Mouse (Mus musculus): Measurements from ENCODE around the gene Cdca4. TPM values are rescaled to one million over a fixed set of nuclear protein-coding genes. Genes with fewer than 3 reads are reported as not detected.
"Not testable (repeated sequence)": the region's sequence is repeated elsewhere in the genome, so short reads cannot be mapped to it uniquely, and the experiment has no call there.

Gene Cdca4
- polyA plus RNA-seq, 1 experiment from 2014 or later, result 189 TPM

- DNase-seq (ENCODE audit: low spot score) (no peak), ATAC-seq (ENCODE audit: insufficient number of reproducible peaks, low FRiP score, low TSS enrichment, low read depth) (no peak)
- WGBS, result 79% methylated on average over 2 of the region's 2 CpGs
- no peak overlapping the region for H3K9ac ChIP-seq (ENCODE audit: low read length)
- no peak overlapping the region for H3K4me3 ChIP-seq (ENCODE audit: low read depth, low read length)
- H3K9me3 ChIP-seq (ENCODE audit: control insufficient read depth, low read length), result no peaks in the 10 kb centered on the region
- H3K27ac ChIP-seq (replicated peaks; ENCODE audit: low read depth, low read length), result no peak overlapping the region
- peaks cover 20% of the 10 kb centered on the region for H3K4me1 ChIP-seq (ENCODE audit: control insufficient read depth, insufficient read depth, low read length)
- H3K27me3 ChIP-seq (ENCODE audit: control insufficient read depth, insufficient read depth, low read length), result no peaks in the 10 kb centered on the region
- H3K36me3 ChIP-seq (ENCODE audit: control insufficient read depth, insufficient read depth, low read length), result peaks cover 35% of the 10 kb centered on the region; the same call in 1 of the 2 replicates
- no peak overlapping the region for H3K4me2 ChIP-seq (ENCODE audit: low read depth, severe bottlenecking)
Observed at GRCm38 (mm10) chr12:112822676-112823075, 6.5 kb downstream of the Cdca4 start.

- H3K27me3 ChIP-seq (ENCODE audit: control insufficient read depth, insufficient read depth, low read length), result no peaks in the 10 kb centered on the region
- peaks cover 30% of the 10 kb centered on the region; the same call in 1 of the 2 replicates for H3K36me3 ChIP-seq (ENCODE audit: control insufficient read depth, insufficient read depth, low read length)
- ATAC-seq (ENCODE audit: insufficient number of reproducible peaks, low FRiP score, low TSS enrichment, low read depth), result no peak
- H3K9me3 ChIP-seq (ENCODE audit: control insufficient read depth, low read length), result no peaks in the 10 kb centered on the region
- no peak for DNase-seq (ENCODE audit: low spot score)
- no peak overlapping the region for H3K27ac ChIP-seq (replicated peaks; ENCODE audit: low read depth, low read length)
- peaks cover 13% of the 10 kb centered on the region; the same call in 1 of the 2 replicates for H3K4me1 ChIP-seq (ENCODE audit: control insufficient read depth, insufficient read depth, low read length)
- WGBS, result 79% methylated on average over 4 of the region's 4 CpGs
- no peak overlapping the region for H3K9ac ChIP-seq (ENCODE audit: low read length)
- H3K4me3 ChIP-seq (ENCODE audit: low read depth, low read length), result no peak overlapping the region
- no peak overlapping the region for H3K4me2 ChIP-seq (ENCODE audit: low read depth, severe bottlenecking)
Observed at GRCm38 (mm10) chr12:112821974-112822373, 7.2 kb downstream of the Cdca4 start.

- Histone ChIP-seq H3K4me3 (ENCODE audit: low read depth, low read length) (no peak overlapping the region), H3K9ac (ENCODE audit: low read length) (no peak overlapping the region), H3K27ac (replicated peaks; ENCODE audit: low read depth, low read length) (no peak overlapping the region), H3K36me3 (ENCODE audit: control insufficient read depth, insufficient read depth, low read length) (peaks cover 26% of the 10 kb centered on the region; the same call in 1 of the 2 replicates), H3K9me3 (ENCODE audit: control insufficient read depth, low read length) (no peaks in the 10 kb centered on the region), H3K4me2 (ENCODE audit: low read depth, severe bottlenecking) (no peak overlapping the region), H3K4me1 (ENCODE audit: control insufficient read depth, insufficient read depth, low read length) (peaks cover 7% of the 10 kb centered on the region; the same call in 1 of the 2 replicates), H3K27me3 (ENCODE audit: control insufficient read depth, insufficient read depth, low read length) (no peaks in the 10 kb centered on the region)
- DNase-seq (ENCODE audit: low spot score), result no peak
- no peak for ATAC-seq (ENCODE audit: insufficient number of reproducible peaks, low FRiP score, low TSS enrichment, low read depth)
- 71% methylated on average over 1 of the region's 1 CpGs for WGBS
Observed at GRCm38 (mm10) chr12:112821216-112821615, 8.0 kb downstream of the Cdca4 start.

- H3K36me3 ChIP-seq (ENCODE audit: control insufficient read depth, insufficient read depth, low read length), result peaks cover 24% of the 10 kb centered on the region; the same call in 1 of the 2 replicates
- no peaks in the 10 kb centered on the region for H3K9me3 ChIP-seq (ENCODE audit: control insufficient read depth, low read length)
- 90% methylated on average over 12 of the region's 12 CpGs for WGBS
- H3K9ac ChIP-seq (ENCODE audit: low read length), result no peak overlapping the region
- H3K27ac ChIP-seq (replicated peaks; ENCODE audit: low read depth, low read length), result no peak overlapping the region
- DNase-seq (ENCODE audit: low spot score), result no peak
- H3K27me3 ChIP-seq (ENCODE audit: control insufficient read depth, insufficient read depth, low read length), result no peaks in the 10 kb centered on the region
- H3K4me3 ChIP-seq (ENCODE audit: low read depth, low read length), result no peak overlapping the region
- no peak for ATAC-seq (ENCODE audit: insufficient number of reproducible peaks, low FRiP score, low TSS enrichment, low read depth)
- H3K4me2 ChIP-seq (ENCODE audit: low read depth, severe bottlenecking), result no peak overlapping the region
- H3K4me1 ChIP-seq (ENCODE audit: control insufficient read depth, insufficient read depth, low read length), result peaks cover 7% of the 10 kb centered on the region; the same call in 1 of the 2 replicates
Observed at GRCm38 (mm10) chr12:112820401-112820999, 8.7 kb downstream of the Cdca4 start.

- peaks cover 20% of the 10 kb centered on the region; the same call in 1 of the 2 replicates for H3K36me3 ChIP-seq (ENCODE audit: control insufficient read depth, insufficient read depth, low read length)
- H3K27ac ChIP-seq (replicated peaks; ENCODE audit: low read depth, low read length), result no peak overlapping the region
- no peaks in the 10 kb centered on the region for H3K9me3 ChIP-seq (ENCODE audit: control insufficient read depth, low read length)
- no peak overlapping the region for H3K4me3 ChIP-seq (ENCODE audit: low read depth, low read length)
- no peak overlapping the region for H3K4me2 ChIP-seq (ENCODE audit: low read depth, severe bottlenecking)
- H3K27me3 ChIP-seq (ENCODE audit: control insufficient read depth, insufficient read depth, low read length), result no peaks in the 10 kb centered on the region
- H3K9ac ChIP-seq (ENCODE audit: low read length), result no peak overlapping the region
- ATAC-seq (ENCODE audit: insufficient number of reproducible peaks, low FRiP score, low TSS enrichment, low read depth) (no peak), DNase-seq (ENCODE audit: low spot score) (no peak)
- WGBS, result 92% methylated on average over 8 of the region's 8 CpGs
- H3K4me1 ChIP-seq (ENCODE audit: control insufficient read depth, insufficient read depth, low read length), result peaks cover 7% of the 10 kb centered on the region; the same call in 1 of the 2 replicates
Observed at GRCm38 (mm10) chr12:112819057-112819662, 10.1 kb downstream of the Cdca4 start.

- not testable (repeated sequence) for DNase-seq (ENCODE audit: low spot score); H3K4me3 ChIP-seq (ENCODE audit: low read depth, low read length); H3K27me3 ChIP-seq (ENCODE audit: control insufficient read depth, insufficient read depth, low read length); H3K4me2 ChIP-seq (ENCODE audit: low read depth, severe bottlenecking); H3K4me1 ChIP-seq (ENCODE audit: control insufficient read depth, insufficient read depth, low read length); H3K9me3 ChIP-seq (ENCODE audit: control insufficient read depth, low read length); ATAC-seq (ENCODE audit: insufficient number of reproducible peaks, low FRiP score, low TSS enrichment, low read depth); H3K27ac ChIP-seq (replicated peaks; ENCODE audit: low read depth, low read length); H3K9ac ChIP-seq (ENCODE audit: low read length)
- H3K36me3 ChIP-seq (ENCODE audit: control insufficient read depth, insufficient read depth, low read length), result peaks cover 19% of the 10 kb centered on the region; the same call in 1 of the 2 replicates
- 80% methylated on average over 7 of the region's 7 CpGs for WGBS
Observed at GRCm38 (mm10) chr12:112816866-112817265, 12.4 kb downstream of the Cdca4 start.

GRCm38 (mm10) chr12:112816294-112816693 is 12.9 kb downstream of the Cdca4 start:
- Histone ChIP-seq H3K9ac (ENCODE audit: low read length) (no peak overlapping the region), H3K27me3 (ENCODE audit: control insufficient read depth, insufficient read depth, low read length) (no peaks in the 10 kb centered on the region), H3K4me2 (ENCODE audit: low read depth, severe bottlenecking) (no peak overlapping the region), H3K27ac (replicated peaks; ENCODE audit: low read depth, low read length) (no peak overlapping the region), H3K4me1 (ENCODE audit: control insufficient read depth, insufficient read depth, low read length) (no peaks in the 10 kb centered on the region), H3K4me3 (ENCODE audit: low read depth, low read length) (no peak overlapping the region), H3K36me3 (ENCODE audit: control insufficient read depth, insufficient read depth, low read length) (peaks cover 13% of the 10 kb centered on the region; the same call in 1 of the 2 replicates), H3K9me3 (ENCODE audit: control insufficient read depth, low read length) (no peaks in the 10 kb centered on the region)
- WGBS, result 60% methylated on average over 4 of the region's 4 CpGs
- ATAC-seq (ENCODE audit: insufficient number of reproducible peaks, low FRiP score, low TSS enrichment, low read depth), result no peak
- peak; percentile 66 for DNase-seq (ENCODE audit: low spot score)

GRCm38 (mm10) chr12:112814682-112815470 is 14.3 kb downstream of the Cdca4 start:
- Histone ChIP-seq H3K4me1 (ENCODE audit: control insufficient read depth, insufficient read depth, low read length) (no peaks in the 10 kb centered on the region), H3K36me3 (ENCODE audit: control insufficient read depth, insufficient read depth, low read length) (peaks cover 6% of the 10 kb centered on the region; the same call in 1 of the 2 replicates), H3K4me2 (ENCODE audit: low read depth, severe bottlenecking) (no peak overlapping the region), H3K4me3 (ENCODE audit: low read depth, low read length) (no peak overlapping the region), H3K9me3 (ENCODE audit: control insufficient read depth, low read length) (no peaks in the 10 kb centered on the region), H3K9ac (ENCODE audit: low read length) (no peak overlapping the region), H3K27ac (replicated peaks; ENCODE audit: low read depth, low read length) (no peak overlapping the region), H3K27me3 (ENCODE audit: control insufficient read depth, insufficient read depth, low read length) (no peaks in the 10 kb centered on the region)
- 77% methylated on average over 14 of the region's 14 CpGs for WGBS
- ATAC-seq (ENCODE audit: insufficient number of reproducible peaks, low FRiP score, low TSS enrichment, low read depth) (no peak), DNase-seq (ENCODE audit: low spot score) (no peak)

All from limb, embryonic 11.5 days (tissue).